In genomic region chr15:103305070-103305678, GRCm38 (mm10) we compare ENCODE assay signal across 8 mouse cellular contexts. TPM values are rescaled to one million over a fixed set of nuclear protein-coding genes. Genes with fewer than 3 reads are reported as not detected.
DNase-seq lines count a peak whose midpoint lies in the region; ATAC-seq and TF ChIP-seq lines count a peak whose summit lies in the region.

No protein-coding gene starts in this region.

- peak overlapping the region; percentile 50 for H3K4me3 ChIP-seq in forebrain, embryonic 15.5 days
- peak overlapping the region; percentile 78 for H3K4me3 ChIP-seq in lung, adult 2 months (replicated peaks; ENCODE audit: extremely low read depth, low read depth, low read length)

- no peak for TF ChIP-seq CTCF in lung, adult 2 months (IDR thresholded peaks at IDR 0.05; ENCODE audit: insufficient read depth, low read length)

- TF ChIP-seq POLR2A in lung, adult 2 months (IDR thresholded peaks at IDR 0.05; ENCODE audit: borderline replicate concordance, extremely low read depth, low read depth, low read length), result peak; percentile 72; the same call in 1 of the 2 replicates

- DNase-seq in ES-CJ7 (ENCODE audit: low read depth, low spot score), result peak; percentile 99
- DNase-seq in cerebellum, adult 11-12 months, result peak; percentile 98
- DNase-seq in heart, postnatal 25 days (ENCODE audit: low spot score), result peak; percentile 94
- DNase-seq in layer of hippocampus, adult 18-20 months (ENCODE audit: low spot score in 2 of 2), result peak; percentile 95 to 99
- peak; percentile 91 for DNase-seq in lung, adult 2 months
- DNase-seq in thymus, adult 18-20 months, result peak; percentile 74 to 85

- under 1% methylated on average over 71 of the region's 71 CpGs for WGBS in forebrain, embryonic 15.5 days
- WGBS in lung, adult 2 months, result 1% methylated on average over 70 of the region's 71 CpGs

- H3K27ac ChIP-seq in forebrain, embryonic 15.5 days (replicated peaks), result peak overlapping the region; percentile 99

- peak overlapping the region; percentile 78 for H3K9ac ChIP-seq in forebrain, embryonic 15.5 days (replicated peaks)

- ATAC-seq in forebrain, embryonic 15.5 days (replicated peaks), result peak; percentile 96
- peak; percentile 84 for ATAC-seq in neutrophil, adult 5-6 weeks (ENCODE audit: extremely low read depth, insufficient number of reproducible peaks, low FRiP score, poor library complexity, severe bottlenecking)

- intact Hi-C loops in heart, postnatal 25 days (cut with DNase I), result loop anchor here (5.0 to 10.0 kb wide), 2 partner anchors 50 to 103 kb away; partner anchors contain the start of gene Nfe2

- no peaks in the 10 kb centered on the region for H3K9me3 ChIP-seq in forebrain, embryonic 15.5 days

- no peaks in the 10 kb centered on the region for H3K36me3 ChIP-seq in forebrain, embryonic 15.5 days

- peak overlapping the region; percentile 76 for H3K4me2 ChIP-seq in forebrain, embryonic 15.5 days (replicated peaks)

- H3K4me1 ChIP-seq in forebrain, embryonic 15.5 days, result peaks cover 61% of the 10 kb centered on the region
- peaks cover 13% of the 10 kb centered on the region for H3K4me1 ChIP-seq in lung, adult 2 months (ENCODE audit: control insufficient read depth, insufficient read depth, low read length)

- no peaks in the 10 kb centered on the region for H3K27me3 ChIP-seq in forebrain, embryonic 15.5 days

RNA-seq across cellular contexts. Expression of gene Gpr84, which starts 5.2 kb away (rescaled TPM):
- polyA plus RNA-seq in forebrain, embryonic 15.5 days (2015; fragmentation: Nextera tagmentation; extraction: Ambion mirVana), result 0.28 and 0.37 TPM in 2 replicates
- not detected for total RNA-seq in heart, postnatal 25 days (2021)
- total RNA-seq in layer of hippocampus, adult 18-20 months (2021), result under 1 TPM; 0.54 to 0.63 TPM
- polyA plus RNA-seq in lung, adult 2 months (2012; rRNA removed), result 0.08 and 0.22 TPM in 2 replicates
- total RNA-seq in neutrophil, adult 5-6 weeks (2017), result 0.49 TPM in 1 of 2 replicates, not detected in the other

RNA-seq across cellular contexts. Expression of gene Copz1, which starts 32.7 kb away (rescaled TPM):
- 215 and 220 TPM in 2 replicates for polyA plus RNA-seq in forebrain, embryonic 15.5 days (2015; fragmentation: Nextera tagmentation; extraction: Ambion mirVana)
- 10 to 100 TPM; 51.8 to 53.4 TPM for total RNA-seq in heart, postnatal 25 days (2021)
- 100 to 1,000 TPM in 1 of 2 experiments, 10 to 100 TPM in 1; 97.0 to 100 TPM for total RNA-seq in layer of hippocampus, adult 18-20 months (2021)
- 55.1 and 86.2 TPM in 2 replicates for polyA plus RNA-seq in lung, adult 2 months (2012; rRNA removed)
- 47.4 and 48.1 TPM in 2 replicates for total RNA-seq in neutrophil, adult 5-6 weeks (2017)

RNA-seq across cellular contexts. Expression of gene Zfp385a, which starts 34.7 kb away (rescaled TPM):
- polyA plus RNA-seq in forebrain, embryonic 15.5 days (2015; fragmentation: Nextera tagmentation; extraction: Ambion mirVana), result 12.7 and 13.0 TPM in 2 replicates
- total RNA-seq in heart, postnatal 25 days (2021), result 10 to 100 TPM; 12.5 to 13.7 TPM
- 10 to 100 TPM; 43.7 to 49.8 TPM for total RNA-seq in layer of hippocampus, adult 18-20 months (2021)
- polyA plus RNA-seq in lung, adult 2 months (2012; rRNA removed), result 9.9 and 11.7 TPM in 2 replicates
- 1.9 and 3.1 TPM in 2 replicates for total RNA-seq in neutrophil, adult 5-6 weeks (2017)

RNA-seq across cellular contexts. Expression of gene Nfe2, which starts 47.0 kb away (rescaled TPM):
- 0.38 and 0.63 TPM in 2 replicates for polyA plus RNA-seq in forebrain, embryonic 15.5 days (2015; fragmentation: Nextera tagmentation; extraction: Ambion mirVana)
- under 1 TPM; 0.42 to 0.64 TPM for total RNA-seq in heart, postnatal 25 days (2021)
- not detected for total RNA-seq in layer of hippocampus, adult 18-20 months (2021)
- polyA plus RNA-seq in lung, adult 2 months (2012; rRNA removed), result 7.7 and 14.1 TPM in 2 replicates
- 195 and 199 TPM in 2 replicates for total RNA-seq in neutrophil, adult 5-6 weeks (2017)

Comparison
In these comparisons a context has a peak if more than half of its experiments do, and no peak if none do; other contexts are left out.
1. Peak in every context shown above with its lines: DNase-seq, ATAC-seq, H3K4me3 ChIP-seq and H3K27ac ChIP-seq.